Mouse (Mus musculus): ENCODE data around the gene Comtd1.

Comtd1 gene

DNA sequence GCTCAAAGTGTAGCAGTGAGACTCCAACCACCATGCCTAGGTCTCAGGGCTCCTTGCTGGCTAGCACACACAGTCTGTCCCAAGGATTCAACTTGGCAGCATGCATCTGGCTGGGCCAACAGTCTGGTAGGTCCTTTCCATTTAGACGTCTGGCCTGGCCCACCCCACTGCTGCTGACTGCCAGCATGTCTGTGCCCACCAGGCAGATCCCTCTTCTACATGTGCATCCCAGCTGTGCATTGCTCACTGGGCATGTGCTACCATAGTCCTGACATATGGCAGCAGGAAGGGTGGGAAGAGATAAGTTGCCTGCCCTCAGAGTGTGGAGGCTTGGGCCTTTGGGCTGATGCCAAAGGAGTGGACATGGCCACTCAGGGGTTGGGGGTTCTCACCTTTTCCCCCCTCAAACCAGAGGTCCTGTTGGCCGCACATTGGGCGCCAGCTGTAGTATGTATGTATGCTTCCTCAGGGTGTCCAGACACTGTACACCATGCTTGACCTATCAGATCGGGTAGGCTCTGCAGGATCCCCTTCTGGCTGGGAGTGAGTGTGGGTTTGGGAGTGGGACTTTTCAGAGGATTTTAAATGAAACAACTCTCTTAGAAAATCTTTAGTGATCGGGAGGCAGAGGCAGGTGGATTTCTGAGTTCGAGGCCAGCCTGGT, 46.1 kb downstream of the Comtd1 start:
- DNase-seq = no peak

DNA sequence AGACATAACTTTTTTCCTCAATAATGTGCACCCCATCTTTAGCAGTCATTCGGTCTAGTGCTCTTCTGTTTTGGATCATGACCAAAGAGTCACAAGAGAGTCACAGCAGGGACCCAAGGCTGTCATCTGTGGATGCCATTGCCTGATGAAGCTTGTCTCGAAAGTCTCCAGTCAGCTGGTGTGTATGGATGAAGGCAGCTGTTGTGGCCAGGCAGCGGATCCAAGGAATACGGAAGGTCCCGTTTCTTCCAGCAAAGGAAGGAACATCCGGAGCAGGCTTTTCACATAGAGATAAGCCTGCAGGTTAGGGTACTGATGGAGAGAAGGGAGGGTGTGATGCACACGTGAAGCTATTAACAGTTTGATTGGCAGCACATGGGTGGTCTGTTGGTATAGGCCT, 47.2 kb downstream of the Comtd1 start:
- no peak for DNase-seq

DNA sequence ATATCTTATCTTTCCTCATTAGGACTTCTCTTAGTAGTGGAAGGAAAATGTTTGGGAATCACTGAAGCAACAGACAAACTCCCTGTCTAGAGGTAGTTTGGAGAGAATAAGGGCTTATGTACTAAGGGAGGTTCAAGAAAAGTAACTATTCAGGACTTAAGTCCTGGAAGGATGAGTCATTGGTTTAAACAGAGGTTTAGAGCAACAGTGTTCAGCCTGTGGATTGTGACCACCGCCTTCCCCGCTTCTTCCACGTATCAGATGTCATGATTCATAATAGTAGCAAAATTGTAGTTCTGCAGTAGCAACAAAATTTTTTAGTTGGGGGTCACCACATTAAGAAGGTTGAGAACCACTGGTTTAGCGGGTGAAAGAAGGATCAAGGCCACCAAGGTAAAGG, 48.1 kb downstream of the Comtd1 start:
- no peak for DNase-seq
